Mouse (Mus musculus): Measurements from ENCODE around the gene Tnfsf18. TPM values are rescaled to one million over a fixed set of nuclear protein-coding genes. Genes with fewer than 3 reads are reported as not detected.

The Tnfsf18 gene
- polyA plus RNA-seq, 1 experiment from 2014 or later: not detected

DNA sequence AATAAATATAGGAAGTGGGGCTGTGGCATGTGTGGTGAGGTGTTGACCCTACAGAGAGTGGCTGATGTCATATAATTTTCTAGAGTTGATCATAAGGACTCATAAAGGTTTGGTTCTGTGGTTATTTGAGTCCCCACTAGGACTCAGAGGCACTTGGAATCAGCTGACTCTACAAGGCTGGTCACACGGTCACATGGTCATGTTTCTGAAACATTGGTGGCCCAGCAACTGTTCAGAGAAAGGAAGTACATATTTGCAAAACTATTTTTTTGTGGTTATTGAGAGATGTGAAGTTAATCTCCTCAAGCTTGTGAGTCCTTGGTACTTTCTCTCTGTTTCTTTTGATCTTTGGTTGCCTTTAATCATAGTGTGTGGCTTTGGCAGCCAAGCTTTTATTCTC is 14.6 kb upstream of the Tnfsf18 start:
- no peak overlapping the region for H3K4me3 ChIP-seq (ENCODE audit: low read depth, low read length)
- TF ChIP-seq CTCF (IDR thresholded peaks at IDR 0.05; ENCODE audit: low read depth): no peak
- H3K4me2 ChIP-seq (replicated peaks; ENCODE audit: low read depth): no peak overlapping the region
- WGBS: 79% methylated on average over 1 of the region's 1 CpGs
- no peaks in the 10 kb centered on the region for H3K27me3 ChIP-seq (replicated peaks; ENCODE audit: control insufficient read depth, insufficient read depth, low read length)
- no peaks in the 10 kb centered on the region for H3K4me1 ChIP-seq (replicated peaks; ENCODE audit: control insufficient read depth, insufficient read depth, low read length)
- H3K9ac ChIP-seq (ENCODE audit: low read depth, low read length): no peak overlapping the region
- no peaks in the 10 kb centered on the region for H3K9me3 ChIP-seq (ENCODE audit: control insufficient read depth)
- no peak for ATAC-seq
- no peak overlapping the region for H3K27ac ChIP-seq (ENCODE audit: low read depth, low read length)
- no peaks in the 10 kb centered on the region for H3K36me3 ChIP-seq (ENCODE audit: control insufficient read depth, insufficient read depth)

DNA sequence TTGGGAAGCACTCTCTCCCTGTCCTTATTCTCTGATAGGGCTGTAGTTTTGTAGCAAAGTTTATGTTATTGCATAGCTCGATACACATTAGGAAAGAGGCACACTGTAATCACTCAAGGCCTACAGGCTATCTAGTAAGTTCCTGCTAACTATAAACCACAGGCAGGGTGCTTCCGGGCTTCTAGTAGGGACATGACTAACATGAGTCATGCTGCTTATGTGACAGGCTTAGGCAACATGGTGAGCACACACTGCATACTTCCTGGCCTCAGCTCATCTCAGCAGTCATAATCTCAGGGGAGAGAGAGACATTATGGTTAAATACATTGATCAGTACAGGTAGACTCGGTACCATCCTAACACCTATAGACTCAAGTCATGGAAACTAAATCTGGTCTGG is 12.2 kb upstream of the Tnfsf18 start:
- Histone ChIP-seq H3K27me3 (replicated peaks; ENCODE audit: control insufficient read depth, insufficient read depth, low read length) (no peaks in the 10 kb centered on the region), H3K27ac (ENCODE audit: low read depth, low read length) (no peak overlapping the region), H3K9me3 (ENCODE audit: control insufficient read depth) (no peaks in the 10 kb centered on the region), H3K36me3 (ENCODE audit: control insufficient read depth, insufficient read depth) (no peaks in the 10 kb centered on the region), H3K4me2 (replicated peaks; ENCODE audit: low read depth) (no peak overlapping the region), H3K4me1 (replicated peaks; ENCODE audit: control insufficient read depth, insufficient read depth, low read length) (no peaks in the 10 kb centered on the region), H3K4me3 (ENCODE audit: low read depth, low read length) (no peak overlapping the region), H3K9ac (ENCODE audit: low read depth, low read length) (no peak overlapping the region)
- ATAC-seq: no peak
- TF ChIP-seq CTCF (IDR thresholded peaks at IDR 0.05; ENCODE audit: low read depth): no peak
- WGBS: 80% methylated on average over 3 of the region's 3 CpGs

DNA sequence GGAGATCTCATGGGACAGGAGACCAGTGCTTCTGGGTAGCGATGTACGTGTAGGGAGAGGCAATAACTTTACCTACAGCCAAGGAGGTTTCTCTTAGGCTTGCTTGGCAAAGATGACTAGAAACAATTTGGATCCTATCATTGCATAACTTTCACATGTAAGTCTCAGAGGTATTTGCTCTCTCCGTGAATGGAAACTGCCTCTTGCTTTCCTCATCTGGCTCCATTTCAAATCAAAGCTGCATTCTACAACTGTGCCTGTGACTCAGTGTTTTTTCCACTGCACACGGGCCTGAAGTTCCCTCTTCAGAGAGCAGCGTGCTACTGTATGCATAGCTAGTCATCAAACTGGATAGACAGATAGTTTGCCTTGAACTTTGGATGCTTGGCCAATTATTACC is 7.4 kb upstream of the Tnfsf18 start:
- Histone ChIP-seq H3K9ac (ENCODE audit: low read depth, low read length) (no peak overlapping the region), H3K27me3 (replicated peaks; ENCODE audit: control insufficient read depth, insufficient read depth, low read length) (no peaks in the 10 kb centered on the region), H3K9me3 (ENCODE audit: control insufficient read depth) (no peaks in the 10 kb centered on the region), H3K4me2 (replicated peaks; ENCODE audit: low read depth) (no peak overlapping the region), H3K4me1 (replicated peaks; ENCODE audit: control insufficient read depth, insufficient read depth, low read length) (no peaks in the 10 kb centered on the region), H3K4me3 (ENCODE audit: low read depth, low read length) (no peak overlapping the region), H3K36me3 (ENCODE audit: control insufficient read depth, insufficient read depth) (no peaks in the 10 kb centered on the region), H3K27ac (ENCODE audit: low read depth, low read length) (no peak overlapping the region)
- WGBS: 76% methylated on average over 5 of the region's 5 CpGs
- no peak for TF ChIP-seq CTCF (IDR thresholded peaks at IDR 0.05; ENCODE audit: low read depth)
- no peak for ATAC-seq

DNA sequence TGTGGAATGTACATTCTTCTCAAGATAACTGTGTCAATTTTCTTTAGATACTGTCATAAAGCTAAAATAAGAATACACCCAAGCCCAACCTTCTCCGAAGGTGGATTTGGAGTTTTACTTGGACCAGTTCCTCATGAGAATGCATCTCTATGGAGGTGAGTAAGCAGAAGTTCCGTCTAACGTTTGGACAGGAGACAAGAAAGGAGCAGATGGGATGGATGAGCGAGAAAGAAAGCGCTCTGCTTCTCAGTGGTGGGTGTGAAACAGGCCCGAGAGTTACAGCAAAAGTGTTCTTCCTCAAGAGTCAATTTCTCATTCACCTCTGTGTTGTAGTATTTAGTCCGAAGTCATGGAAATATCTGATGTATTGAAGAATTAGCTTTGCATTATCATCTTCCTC is 2.7 kb upstream of the Tnfsf18 start:
- no peak for TF ChIP-seq CTCF (IDR thresholded peaks at IDR 0.05; ENCODE audit: low read depth)
- H3K27ac ChIP-seq (ENCODE audit: low read depth, low read length): no peak overlapping the region
- WGBS: 82% methylated on average over 7 of the region's 7 CpGs
- no peak for ATAC-seq
- no peaks in the 10 kb centered on the region for H3K27me3 ChIP-seq (replicated peaks; ENCODE audit: control insufficient read depth, insufficient read depth, low read length)
- no peaks in the 10 kb centered on the region for H3K9me3 ChIP-seq (ENCODE audit: control insufficient read depth)
- no peaks in the 10 kb centered on the region for H3K4me1 ChIP-seq (replicated peaks; ENCODE audit: control insufficient read depth, insufficient read depth, low read length)
- no peaks in the 10 kb centered on the region for H3K36me3 ChIP-seq (ENCODE audit: control insufficient read depth, insufficient read depth)
- H3K4me2 ChIP-seq (replicated peaks; ENCODE audit: low read depth): no peak overlapping the region
- no peak overlapping the region for H3K4me3 ChIP-seq (ENCODE audit: low read depth, low read length)
- H3K9ac ChIP-seq (ENCODE audit: low read depth, low read length): no peak overlapping the region

DNA sequence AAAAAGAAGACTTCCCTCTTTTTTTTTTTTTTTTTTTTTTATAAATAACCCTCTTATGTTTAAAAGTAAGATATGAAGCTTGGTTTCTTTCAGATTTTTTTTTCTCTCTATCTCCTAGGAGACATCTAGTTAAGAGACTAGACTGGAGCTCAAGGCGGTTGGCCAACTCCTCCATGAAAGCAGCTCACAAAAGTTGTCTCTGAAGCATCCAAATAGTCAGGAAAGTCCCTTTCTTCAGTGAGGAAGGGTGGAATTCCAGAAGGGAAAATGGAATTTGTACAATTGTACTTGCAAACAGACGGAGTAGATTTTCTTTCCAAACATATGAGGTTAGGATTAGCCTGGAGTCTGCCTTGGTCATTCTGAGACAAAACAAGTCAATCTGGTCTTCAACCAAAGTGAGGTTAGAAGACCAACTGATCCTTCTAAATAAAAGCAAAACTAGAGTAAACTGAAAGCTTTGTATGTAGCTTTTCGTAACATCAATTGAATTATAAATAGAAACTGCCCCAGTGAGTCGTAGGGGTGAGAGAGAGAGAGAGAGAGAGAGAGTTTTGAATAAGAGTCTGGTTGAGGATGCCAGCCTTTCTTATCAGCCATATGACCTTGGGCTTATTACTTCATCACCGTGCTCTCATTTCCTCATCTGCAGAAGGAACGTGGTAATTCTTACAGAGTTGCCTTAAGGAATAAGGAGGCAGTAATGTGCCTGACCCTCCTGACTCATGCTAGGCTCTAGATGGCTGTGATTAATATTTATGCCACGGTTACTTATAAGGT is 2.6 kb downstream of the Tnfsf18 start:
- Histone ChIP-seq H3K9ac (ENCODE audit: low read depth, low read length) (no peak overlapping the region), H3K4me1 (replicated peaks; ENCODE audit: control insufficient read depth, insufficient read depth, low read length) (no peaks in the 10 kb centered on the region), H3K4me3 (ENCODE audit: low read depth, low read length) (no peak overlapping the region), H3K27ac (ENCODE audit: low read depth, low read length) (no peak overlapping the region), H3K4me2 (replicated peaks; ENCODE audit: low read depth) (no peak overlapping the region), H3K36me3 (ENCODE audit: control insufficient read depth, insufficient read depth) (no peaks in the 10 kb centered on the region), H3K9me3 (ENCODE audit: control insufficient read depth) (no peaks in the 10 kb centered on the region), H3K27me3 (replicated peaks; ENCODE audit: control insufficient read depth, insufficient read depth, low read length) (no peaks in the 10 kb centered on the region)
- no peak for ATAC-seq
- WGBS: 49% methylated on average over 7 of the region's 7 CpGs
- no peak for TF ChIP-seq CTCF (IDR thresholded peaks at IDR 0.05; ENCODE audit: low read depth)

DNA sequence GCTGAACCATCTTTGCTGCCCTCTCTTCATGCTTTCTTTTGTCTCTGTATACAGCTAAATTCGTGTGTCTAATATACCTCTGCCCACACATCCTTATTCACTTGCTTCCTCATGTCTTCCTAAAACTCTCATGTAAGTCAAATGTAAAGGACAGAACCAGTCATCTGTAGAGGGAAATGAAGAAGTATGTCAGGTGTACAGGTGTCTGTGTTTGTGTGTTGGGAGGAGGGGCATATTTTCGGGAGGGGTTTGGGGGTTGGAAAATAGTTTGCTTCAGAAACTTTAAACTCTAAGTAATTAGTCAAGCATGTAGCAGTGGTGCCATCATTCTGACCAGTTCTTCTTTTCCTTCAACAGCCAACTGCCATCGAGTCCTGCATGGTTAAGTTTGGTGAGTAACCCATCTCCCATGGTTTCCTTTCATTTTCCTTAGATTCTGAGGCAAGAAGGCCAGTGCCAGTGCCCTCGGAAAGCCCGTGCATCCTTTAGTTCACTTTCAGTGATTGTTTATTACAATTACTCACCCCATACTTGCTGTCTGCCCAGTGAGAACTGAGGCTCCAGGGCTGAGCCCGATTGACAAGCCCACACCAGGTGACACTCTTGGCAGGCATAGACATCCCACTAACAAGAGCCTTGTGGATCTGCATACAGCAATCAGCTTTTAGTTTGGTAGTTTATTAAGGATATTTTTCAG is 5.8 kb downstream of the Tnfsf18 start:
- Histone ChIP-seq H3K27ac (ENCODE audit: low read depth, low read length) (no peak overlapping the region), H3K36me3 (ENCODE audit: control insufficient read depth, insufficient read depth) (no peaks in the 10 kb centered on the region), H3K9ac (ENCODE audit: low read depth, low read length) (no peak overlapping the region), H3K4me1 (replicated peaks; ENCODE audit: control insufficient read depth, insufficient read depth, low read length) (no peaks in the 10 kb centered on the region), H3K27me3 (replicated peaks; ENCODE audit: control insufficient read depth, insufficient read depth, low read length) (no peaks in the 10 kb centered on the region), H3K4me3 (ENCODE audit: low read depth, low read length) (no peak overlapping the region), H3K4me2 (replicated peaks; ENCODE audit: low read depth) (no peak overlapping the region), H3K9me3 (ENCODE audit: control insufficient read depth) (no peaks in the 10 kb centered on the region)
- 86% methylated on average over 6 of the region's 6 CpGs for WGBS
- no peak for ATAC-seq
- TF ChIP-seq CTCF (IDR thresholded peaks at IDR 0.05; ENCODE audit: low read depth): no peak

All from intestine, postnatal 0 days (tissue).